Mouse (Mus musculus) naive thymus-derived CD4-positive, alpha-beta T cell, adult 2 months (primary cell): ENCODE data around the gene Lta.
"Not testable (repeated sequence)": the region's sequence is repeated elsewhere in the genome, so short reads cannot be mapped to it uniquely, and the experiment has no call there.

Experiments
- DNase-seq: peaks from one replicate; pipeline ENCODE4 v3.0.0-alpha.2; 2011; ENCODE audit warnings: low read depth

Lta gene

DNA sequence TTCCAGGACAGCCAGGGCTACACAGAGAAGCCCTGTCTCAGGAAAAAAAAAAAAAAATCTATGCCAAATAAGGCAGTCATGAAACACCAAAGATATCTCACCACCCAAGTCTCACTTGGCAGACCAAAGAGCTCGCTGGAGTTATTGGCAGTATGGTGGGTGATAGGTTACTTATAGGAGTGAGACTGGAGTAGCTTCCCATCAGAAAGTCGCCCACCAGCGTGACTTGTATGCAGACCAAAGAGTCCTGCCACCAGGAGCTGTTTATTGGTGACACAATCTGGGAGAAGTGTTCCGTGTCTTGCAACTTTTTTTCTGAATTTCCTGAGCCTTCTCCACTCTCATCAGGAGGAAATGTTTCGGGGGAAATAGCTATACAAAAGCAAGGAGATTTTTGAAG is 34.5 kb upstream of the Lta start:
- DNase-seq, result no peak

DNA sequence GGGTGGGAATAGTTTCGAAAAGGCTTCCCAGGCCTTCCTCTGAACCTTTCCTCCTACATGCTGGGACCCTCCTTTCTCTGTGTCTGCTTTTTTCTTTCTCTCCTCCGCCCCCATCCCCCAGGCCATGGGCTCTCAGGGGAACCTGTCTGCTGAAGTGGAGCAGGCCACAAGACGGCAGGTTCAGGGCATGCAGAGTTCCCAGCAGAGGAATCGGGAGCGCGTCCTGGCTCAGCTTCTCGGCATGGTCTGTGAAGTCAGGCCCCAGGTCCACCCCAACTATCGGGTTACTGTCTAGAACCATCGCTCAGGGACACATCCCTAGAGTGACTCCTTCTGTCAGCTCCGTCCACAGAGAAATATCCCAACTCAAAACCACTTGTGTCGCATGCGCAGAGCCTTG is 32.4 kb upstream of the Lta start:
- no peak for DNase-seq

GRCm38 (mm10) chr17:35236996-35237395 is 31.8 kb upstream of the Lta start:
- DNase-seq, result no peak

GRCm38 (mm10) chr17:35236390-35236746 is 31.2 kb upstream of the Lta start:
- peak; percentile 99 for DNase-seq

GRCm38 (mm10) chr17:35235614-35236389 is 30.7 kb upstream of the Lta start, which contains the start of gene Nfkbil1:
Gene Nfkbil1 (minus strand): TSS chr17:35235792.
- DNase-seq, result peak; percentile 90

DNA sequence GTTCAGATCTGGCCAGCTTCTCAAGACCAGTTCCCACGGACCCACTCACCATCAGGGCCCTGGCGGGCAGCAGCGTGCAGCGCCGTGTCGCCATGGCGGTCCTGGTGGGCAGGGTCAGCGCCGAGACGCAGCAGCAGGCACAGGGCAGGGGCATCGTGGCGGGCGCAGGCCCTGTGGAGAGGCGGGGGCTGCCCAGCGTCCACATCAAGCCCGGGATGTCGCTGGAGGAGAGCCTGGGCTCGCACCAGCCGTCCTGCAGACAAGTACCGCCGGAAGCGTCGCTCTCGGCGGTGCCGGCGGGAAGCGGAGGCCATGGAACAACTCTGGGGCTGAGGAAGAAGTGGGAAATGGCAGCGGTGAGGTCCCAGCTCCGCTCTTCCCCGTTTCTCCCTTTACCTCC is 29.8 kb upstream of the Lta start:
- DNase-seq, result peak; percentile 59

DNA sequence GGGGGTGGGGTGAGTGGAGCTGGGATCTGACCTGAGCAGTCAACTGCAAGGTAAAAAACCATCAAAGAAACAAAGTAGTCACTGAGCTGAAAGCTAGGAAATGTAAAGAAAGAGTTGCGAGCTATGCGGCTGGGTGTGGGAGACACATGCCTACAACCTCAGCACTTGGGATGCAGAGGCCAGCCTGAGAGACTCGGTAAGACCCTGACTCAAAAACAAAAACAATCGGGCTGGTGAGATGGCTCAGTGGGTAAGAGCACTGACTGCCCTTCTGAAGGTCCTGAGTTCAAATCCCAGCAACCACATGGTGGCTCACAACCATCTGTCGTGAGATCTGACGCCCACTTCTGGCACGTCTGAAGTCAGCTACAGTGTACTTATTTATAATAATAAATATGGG is 28.9 kb upstream of the Lta start:
- DNase-seq, result not testable (repeated sequence)

DNA sequence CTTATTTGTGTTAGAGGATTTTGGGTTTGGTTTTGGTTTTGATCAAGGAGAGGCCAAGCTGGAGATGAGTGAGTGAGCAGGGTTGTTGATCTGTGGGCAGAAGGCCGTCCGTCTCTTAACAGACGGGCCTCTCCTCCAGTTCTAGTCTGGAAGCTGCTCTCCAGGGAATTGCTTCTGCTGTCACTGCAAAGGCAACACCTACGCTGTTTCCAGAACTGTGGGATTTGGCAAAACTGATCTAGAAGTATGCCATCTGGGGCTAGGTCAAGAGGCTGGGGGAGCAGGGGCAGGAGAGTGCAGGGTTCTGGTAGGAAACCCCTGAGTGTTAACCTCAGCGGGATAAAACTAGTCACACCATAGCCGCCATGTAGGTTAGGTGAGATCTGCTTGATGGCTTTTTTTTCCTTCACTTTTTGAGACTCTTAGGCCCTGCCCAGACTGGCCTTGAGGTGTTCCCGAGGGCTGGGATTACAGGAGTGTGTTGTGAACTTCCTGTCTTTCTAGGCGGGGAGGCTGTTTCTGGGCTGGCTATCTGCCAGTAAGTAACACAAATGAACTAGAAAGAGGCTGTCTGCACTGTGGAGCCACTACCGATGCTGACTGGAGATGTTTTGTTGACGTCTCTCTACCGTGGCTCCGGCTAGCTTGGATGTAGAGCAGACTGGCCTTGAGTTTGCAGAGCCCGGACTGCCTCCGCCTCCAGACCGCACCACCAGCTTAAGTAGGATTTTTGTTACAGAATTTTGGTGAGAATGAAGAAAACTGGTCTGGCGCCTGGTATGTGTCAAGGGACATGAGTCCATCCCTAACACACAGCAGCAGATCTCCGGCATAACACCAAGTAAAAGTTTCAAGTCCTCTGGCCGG is 28.2 kb upstream of the Lta start, which contains the start of gene Atp6v1g2:
Gene Atp6v1g2 (plus strand): TSS at position 547 of the 867 bp plus-strand sequence.
- peak; percentile 66 for DNase-seq

GRCm38 (mm10) chr17:35232659-35233058 is 27.5 kb upstream of the Lta start:
- peak; percentile 82 for DNase-seq

- peak; percentile 92 for DNase-seq
These were observed 26.9 kb upstream of the Lta start for GRCm38 (mm10) chr17:35232043-35232442.

DNA sequence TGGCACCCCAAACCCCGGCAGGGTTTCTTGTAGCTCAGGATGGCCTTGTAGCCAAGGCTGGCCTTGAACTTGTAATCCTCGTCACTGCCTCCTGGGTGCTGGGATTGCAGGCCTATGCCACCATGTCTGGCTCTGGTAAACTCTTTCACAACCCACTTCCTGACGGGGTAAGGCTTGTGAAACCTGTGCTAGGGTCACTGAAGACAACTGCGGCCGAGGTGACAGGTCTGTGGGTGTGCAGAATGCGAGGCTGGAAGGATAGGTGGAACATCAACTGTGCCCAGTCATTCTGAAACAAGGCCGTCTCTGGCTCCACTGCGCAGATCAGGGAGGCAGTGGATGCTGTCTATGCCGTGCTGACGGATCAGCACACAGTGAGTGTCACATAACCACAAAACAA is 25.9 kb upstream of the Lta start:
- peak; percentile 54 for DNase-seq

- DNase-seq, result peak; percentile 54
These were observed 21.5 kb upstream of the Lta start for GRCm38 (mm10) chr17:35226561-35227046.

GRCm38 (mm10) chr17:35225456-35225855 is 20.3 kb upstream of the Lta start:
- DNase-seq, result no peak

DNA sequence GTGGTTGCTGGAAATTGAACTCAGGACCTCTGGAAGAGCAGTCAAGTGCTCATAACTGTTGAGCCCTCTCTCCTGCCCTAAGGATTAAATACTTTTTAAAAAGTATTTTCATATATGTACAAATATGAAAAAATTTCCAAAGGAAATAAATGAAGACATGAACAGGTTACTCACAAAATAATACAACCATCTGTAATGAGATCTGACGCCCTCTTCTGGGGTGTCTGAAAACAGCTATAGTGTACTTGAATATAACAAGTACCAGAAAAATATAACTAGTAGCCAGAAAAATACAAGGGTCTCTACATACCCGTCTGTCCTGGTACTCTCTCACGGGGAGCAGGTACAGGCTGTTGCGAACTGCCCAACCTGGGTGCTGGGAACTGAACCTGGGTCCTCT is 19.5 kb upstream of the Lta start:
- DNase-seq, result no peak

GRCm38 (mm10) chr17:35222299-35222698 is 17.1 kb upstream of the Lta start:
- DNase-seq, result peak; percentile 54

- no peak for DNase-seq
These were observed 15.2 kb upstream of the Lta start, which contains the start of gene Gm16181 for GRCm38 (mm10) chr17:35220156-35220952. Gene Gm16181 (plus strand): TSS chr17:35220834.

DNA sequence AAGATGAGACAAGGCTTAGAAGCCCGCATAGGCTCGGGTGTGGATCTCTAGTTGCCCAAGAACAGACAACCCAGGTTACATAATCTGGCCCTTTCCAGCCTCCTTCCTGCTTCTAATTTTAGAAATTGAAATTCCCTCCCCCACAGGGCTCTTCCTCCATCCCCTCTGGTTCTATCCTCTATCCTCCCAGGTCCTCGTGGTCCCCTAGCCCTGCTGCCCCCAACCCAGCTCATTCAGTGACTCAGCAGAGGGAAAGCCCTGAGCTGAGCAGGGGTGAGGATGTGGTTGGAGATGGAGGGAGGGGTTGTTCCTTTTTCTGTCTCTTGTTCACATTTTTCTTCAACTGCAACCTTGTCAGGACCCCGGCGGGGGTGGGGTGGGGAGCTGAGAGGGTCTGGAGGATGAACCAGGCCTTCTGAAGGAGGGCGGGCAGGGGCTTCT is 14.5 kb upstream of the Lta start:
- DNase-seq, result peak; percentile 69

DNA sequence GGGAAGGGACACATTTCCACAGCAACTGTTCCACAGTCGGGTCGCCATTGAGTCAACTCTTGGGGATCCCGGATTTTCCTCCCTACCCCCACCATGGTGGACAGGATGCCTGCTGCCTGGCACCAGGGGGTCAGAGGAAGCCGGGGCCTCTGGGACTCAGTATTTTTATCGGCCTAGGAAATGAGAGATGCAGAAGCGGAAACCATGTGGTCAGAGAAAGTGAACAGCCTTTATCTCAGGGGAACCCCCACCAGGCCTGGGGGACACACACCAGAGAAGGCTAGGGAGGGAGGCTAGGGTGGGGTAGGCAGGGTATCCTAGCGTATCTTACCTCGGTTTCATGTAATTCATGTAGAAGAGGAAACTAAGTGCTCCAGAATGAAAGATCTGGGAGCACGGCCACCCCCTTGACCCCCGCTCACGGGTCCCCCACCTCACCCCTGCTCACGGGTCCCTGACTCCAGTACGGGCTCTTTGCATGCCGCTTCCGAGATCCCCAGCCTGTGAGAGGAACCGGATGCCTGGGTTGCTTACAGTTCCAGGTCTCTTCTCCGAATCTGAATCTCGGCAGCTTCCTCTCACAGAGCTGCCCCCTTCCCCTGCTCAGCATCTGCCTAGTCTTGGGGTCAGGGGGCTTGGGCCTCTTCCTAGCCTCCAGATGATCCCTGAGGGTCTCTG is 13.5 kb upstream of the Lta start:
- DNase-seq, result peak; percentile 64

DNA sequence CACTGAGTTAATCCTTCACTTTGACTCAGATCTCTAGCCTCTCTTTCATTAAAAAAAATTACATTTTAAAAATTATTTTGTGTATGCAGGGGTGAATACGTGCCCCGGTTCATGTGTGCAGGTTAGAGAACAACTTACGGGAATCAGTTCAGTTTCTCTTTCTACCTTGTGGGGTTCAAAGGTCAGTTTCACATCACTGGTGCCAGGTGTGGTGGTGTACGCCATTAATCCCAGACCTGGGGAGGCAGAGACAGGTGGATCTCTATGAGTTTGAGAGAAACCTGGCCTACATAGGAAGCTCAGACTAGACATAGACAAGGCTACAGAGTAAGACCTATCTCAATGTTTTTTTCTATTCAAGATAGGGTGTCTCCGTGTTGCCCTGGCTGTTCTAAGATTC is 7.9 kb upstream of the Lta start:
- no peak for DNase-seq

DNA sequence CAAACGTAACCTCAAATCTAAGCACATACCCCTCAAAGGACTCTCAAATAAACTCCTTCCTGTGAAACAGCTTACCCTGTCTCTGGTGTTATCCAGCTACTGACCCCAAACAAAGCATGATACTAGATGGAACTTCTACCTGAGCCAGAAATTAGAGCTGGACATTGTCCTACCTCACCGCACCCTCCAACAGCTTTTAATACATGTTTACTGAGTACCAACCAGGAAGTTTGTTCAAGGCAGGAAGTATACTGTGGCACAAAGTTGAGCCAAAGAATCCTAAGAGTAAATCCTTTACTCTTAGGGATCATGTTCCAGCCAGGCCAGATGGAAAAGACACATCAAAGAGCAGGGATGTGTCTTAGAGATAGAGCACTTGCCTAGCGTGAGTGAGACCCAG is 5.4 kb upstream of the Lta start:
- DNase-seq, result peak; percentile 44

DNA sequence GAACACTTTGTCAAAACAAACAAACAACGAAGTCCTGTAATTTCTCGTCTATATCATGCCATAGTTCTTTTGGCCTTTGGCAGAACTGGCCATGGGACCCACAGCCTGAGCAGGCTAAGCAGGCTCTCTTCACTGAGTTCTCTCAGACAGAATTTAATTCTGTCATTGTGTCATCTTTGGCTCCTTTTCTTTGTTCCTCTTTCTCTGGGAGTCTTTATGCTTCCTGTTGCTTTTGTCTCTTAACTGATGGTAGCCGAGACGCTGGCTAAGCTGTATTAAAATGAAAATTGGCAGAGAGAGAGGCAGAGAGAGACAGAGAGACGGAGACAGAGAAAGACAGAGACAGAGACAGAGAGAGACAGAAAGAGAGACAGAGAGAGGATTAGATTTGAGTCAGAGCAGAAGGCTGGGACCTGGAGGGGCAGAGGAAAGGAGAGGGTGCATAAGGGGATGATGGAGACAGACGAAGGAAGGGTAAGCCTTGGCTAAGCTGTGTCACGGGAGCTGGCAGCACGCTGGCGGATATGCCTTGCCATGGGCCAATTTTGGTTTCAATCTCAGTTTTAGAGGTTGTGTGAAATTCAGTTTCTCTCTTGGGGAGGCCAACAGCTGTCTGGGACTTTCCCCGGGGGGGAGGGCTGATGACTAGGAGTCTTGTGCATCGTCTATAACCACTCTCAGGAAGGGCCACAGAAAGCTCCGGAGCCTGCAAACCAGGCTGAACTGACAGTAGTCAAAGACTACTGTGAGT is 4.8 kb upstream of the Lta start:
- peak; percentile 90 for DNase-seq
